Mouse (Mus musculus) myocyte (in vitro differentiated cells): ENCODE data around the gene Six2. TPM values are rescaled to one million over a fixed set of nuclear protein-coding genes. Genes with fewer than 3 reads are reported as not detected.

Experiments
- H3K27me3 ChIP-seq: one replicate; pipeline ENCODE4 v1.6.1; 2011; ENCODE audit not compliant: control insufficient read depth, insufficient read depth, insufficient read length
- H3K36me3 ChIP-seq: one replicate; pipeline ENCODE4 v1.6.1; 2011; ENCODE audit not compliant: control insufficient read depth, insufficient read depth
- H3K4me2 ChIP-seq: one replicate; pipeline ENCODE4 v1.6.1; 2011; ENCODE audit warnings: low read depth, control low read depth
- H3K4me3 ChIP-seq: one replicate; pipeline ENCODE4 v1.5.1; 2011; ENCODE audit warnings: mild to moderate bottlenecking, control low read depth, moderate library complexity
- H3K79me2 ChIP-seq: one replicate; pipeline ENCODE4 v1.6.1; 2011; ENCODE audit not compliant: control insufficient read depth, insufficient read depth
- H3ac ChIP-seq: one replicate; pipeline ENCODE4 v1.6.1; 2011; ENCODE audit not compliant: control insufficient read depth, insufficient read length
- CEBPB ChIP-seq: IDR thresholded peaks from 2 replicates; pipeline ENCODE4 v1.6.1; 2011; ENCODE audit warnings: mild to moderate bottlenecking, moderate library complexity; ENCODE audit not compliant: poor library complexity, insufficient read depth, severe bottlenecking
- E2F4 ChIP-seq: IDR thresholded peaks from one replicate; pipeline ENCODE4 v1.6.1; 2011; ENCODE audit warnings: mild to moderate bottlenecking, control low read depth, moderate library complexity; ENCODE audit not compliant: insufficient read depth
- MAX ChIP-seq: IDR thresholded peaks from one replicate; pipeline ENCODE4 v1.6.1; 2011; ENCODE audit warnings: low read depth, mild to moderate bottlenecking, control low read depth
- MYOD1 ChIP-seq, 3 experiments: IDR thresholded peaks; one replicate each; pipeline ENCODE4 v1.6.1; 2011; ENCODE audit warnings: control low read depth in 2 of 3, low read depth in 2 of 3, mild to moderate bottlenecking in 2 of 3, moderate library complexity in 1 of 3; ENCODE audit not compliant: insufficient read length in 2 of 3, control insufficient read depth in 1 of 3
- MYOG ChIP-seq, 3 experiments: IDR thresholded peaks; one replicate each; pipeline ENCODE4 v1.6.1; 2011; ENCODE audit warnings: control low read depth in 2 of 3, low read depth in 2 of 3, mild to moderate bottlenecking in 2 of 3; ENCODE audit not compliant: insufficient read length in 2 of 3, control insufficient read depth in 1 of 3, insufficient read depth in 1 of 3
- POLR2A ChIP-seq: IDR thresholded peaks from one replicate; pipeline ENCODE4 v1.6.1; 2011; ENCODE audit warnings: low read depth, mild to moderate bottlenecking, control low read depth, moderate library complexity; ENCODE audit not compliant: insufficient read length
- POLR2AphosphoS2 ChIP-seq: IDR thresholded peaks from one replicate; pipeline ENCODE4 v1.6.1; 2011; ENCODE audit warnings: low read depth, control low read depth; ENCODE audit not compliant: insufficient read length
- REST ChIP-seq: IDR thresholded peaks from one replicate; pipeline ENCODE4 v1.6.1; 2011; ENCODE audit warnings: mild to moderate bottlenecking, control low read depth, moderate library complexity; ENCODE audit not compliant: insufficient read depth, insufficient read length
- SRF ChIP-seq: IDR thresholded peaks from one replicate; pipeline ENCODE4 v1.6.1; 2011; ENCODE audit warnings: low read depth; ENCODE audit not compliant: control insufficient read depth, insufficient read length
- TCF12 ChIP-seq: IDR thresholded peaks from one replicate; pipeline ENCODE4 v1.6.1; 2011; ENCODE audit warnings: mild to moderate bottlenecking, control low read depth; ENCODE audit not compliant: poor library complexity, insufficient read depth, severe bottlenecking
- TCF3 ChIP-seq: IDR thresholded peaks from one replicate; pipeline ENCODE4 v1.6.1; 2011; ENCODE audit warnings: low read depth, control low read depth; ENCODE audit not compliant: insufficient read length
- USF1 ChIP-seq: IDR thresholded peaks from one replicate; pipeline ENCODE4 v1.6.1; 2011; ENCODE audit warnings: low read depth, mild to moderate bottlenecking, control low read depth, moderate library complexity
- polyA plus RNA-seq: library from polyadenylated mRNA; unstranded; fragments of >200 nt; fragmentation: generic; extraction: Trizol; gene quantifications from one replicate; pipeline ENCODE4 v1.2.1, GENCODE M21; 2012; ENCODE audit warnings: missing spikeins

The Six2 gene
- polyA plus RNA-seq, 1 experiment = not detected

DNA sequence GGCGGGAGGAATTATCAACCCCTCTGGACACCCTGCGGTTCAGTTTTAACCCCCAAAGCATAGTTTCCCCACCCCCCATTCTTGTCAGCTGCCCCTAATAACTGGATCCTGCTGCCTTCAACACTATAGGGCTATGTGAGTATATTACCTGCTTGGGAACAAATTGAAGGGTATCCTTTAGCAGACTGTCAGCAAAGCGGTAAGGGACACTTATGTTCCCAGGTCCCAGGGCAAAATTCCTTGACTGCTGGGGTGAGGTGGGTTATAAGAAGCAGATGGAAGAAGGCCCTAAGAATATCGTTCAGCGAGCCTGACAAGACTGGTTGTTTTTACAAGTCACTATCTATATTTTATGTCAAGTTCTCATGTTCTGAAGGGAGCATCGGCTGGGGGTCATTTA lies 6.3 kb downstream of the Six2 start:
- TF ChIP-seq TCF3 (no peak), TCF12 (no peak), MAX (no peak), MYOD1 (IDR thresholded peaks at IDR 0.05; ENCODE audit: control insufficient read depth in 1 of 3, insufficient read length in 2 of 3, low read depth in 2 of 3) (no peak), POLR2A (no peak), MYOG (IDR thresholded peaks at IDR 0.05; ENCODE audit: control insufficient read depth in 1 of 3, insufficient read depth in 1 of 3, insufficient read length in 2 of 3, low read depth in 2 of 3) (no peak), SRF (no peak), USF1 (no peak)
- no peak overlapping the region for H3K4me2 ChIP-seq
- no peaks in the 10 kb centered on the region for H3K27me3 ChIP-seq
- no peaks in the 10 kb centered on the region for H3K79me2 ChIP-seq
- no peaks in the 10 kb centered on the region for H3K36me3 ChIP-seq
- no peak overlapping the region for H3ac ChIP-seq
- H3K4me3 ChIP-seq = no peak overlapping the region

DNA sequence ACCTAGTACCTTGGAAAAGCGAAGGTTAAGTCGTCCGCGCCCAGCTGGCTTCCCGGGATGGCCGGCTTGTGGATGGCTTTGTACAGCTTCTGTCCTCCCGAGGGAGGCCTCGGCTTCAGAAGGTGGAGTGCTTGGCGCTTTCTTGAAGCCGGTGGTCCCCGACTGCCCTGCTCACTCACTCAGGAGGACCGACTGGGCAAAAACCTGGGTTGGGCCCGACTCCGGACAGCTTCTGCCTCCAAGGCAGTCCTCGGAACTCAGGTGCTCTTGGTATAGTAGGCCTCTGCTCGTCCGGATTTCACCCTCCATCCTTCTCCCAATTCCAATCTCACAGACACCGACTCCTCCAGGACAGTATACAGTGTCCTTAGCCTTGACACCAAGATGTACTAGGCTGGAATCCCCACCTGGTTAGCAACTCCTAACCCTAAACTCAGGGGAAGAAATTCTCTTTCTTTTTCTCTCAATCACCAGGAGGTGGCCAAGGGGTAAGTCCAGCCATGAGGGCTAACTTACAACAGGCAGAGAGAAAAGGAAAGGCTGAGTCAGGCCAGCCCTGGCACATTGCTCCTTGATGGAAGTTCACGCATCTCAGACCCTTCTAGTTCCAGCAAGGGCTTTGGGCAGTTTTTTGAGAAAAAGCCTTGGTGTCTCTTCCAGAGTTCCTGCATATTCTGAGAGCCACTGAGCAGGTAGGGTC lies 7.1 kb downstream of the Six2 start:
- H3K4me3 ChIP-seq = no peak overlapping the region
- no peaks in the 10 kb centered on the region for H3K36me3 ChIP-seq
- H3ac ChIP-seq = no peak overlapping the region
- H3K4me2 ChIP-seq = no peak overlapping the region
- TF ChIP-seq TCF12 (no peak), REST (no peak), E2F4 (no peak), MAX (no peak), USF1 (no peak), POLR2A (no peak), CEBPB (no peak), POLR2AphosphoS2 (no peak), MYOG (IDR thresholded peaks at IDR 0.05; ENCODE audit: control insufficient read depth in 1 of 3, insufficient read depth in 1 of 3, insufficient read length in 2 of 3, low read depth in 2 of 3) (no peak), SRF (no peak), MYOD1 (IDR thresholded peaks at IDR 0.05; ENCODE audit: control insufficient read depth in 1 of 3, insufficient read length in 2 of 3, low read depth in 2 of 3) (no peak), TCF3 (no peak)
- H3K79me2 ChIP-seq = no peaks in the 10 kb centered on the region
- no peaks in the 10 kb centered on the region for H3K27me3 ChIP-seq

DNA sequence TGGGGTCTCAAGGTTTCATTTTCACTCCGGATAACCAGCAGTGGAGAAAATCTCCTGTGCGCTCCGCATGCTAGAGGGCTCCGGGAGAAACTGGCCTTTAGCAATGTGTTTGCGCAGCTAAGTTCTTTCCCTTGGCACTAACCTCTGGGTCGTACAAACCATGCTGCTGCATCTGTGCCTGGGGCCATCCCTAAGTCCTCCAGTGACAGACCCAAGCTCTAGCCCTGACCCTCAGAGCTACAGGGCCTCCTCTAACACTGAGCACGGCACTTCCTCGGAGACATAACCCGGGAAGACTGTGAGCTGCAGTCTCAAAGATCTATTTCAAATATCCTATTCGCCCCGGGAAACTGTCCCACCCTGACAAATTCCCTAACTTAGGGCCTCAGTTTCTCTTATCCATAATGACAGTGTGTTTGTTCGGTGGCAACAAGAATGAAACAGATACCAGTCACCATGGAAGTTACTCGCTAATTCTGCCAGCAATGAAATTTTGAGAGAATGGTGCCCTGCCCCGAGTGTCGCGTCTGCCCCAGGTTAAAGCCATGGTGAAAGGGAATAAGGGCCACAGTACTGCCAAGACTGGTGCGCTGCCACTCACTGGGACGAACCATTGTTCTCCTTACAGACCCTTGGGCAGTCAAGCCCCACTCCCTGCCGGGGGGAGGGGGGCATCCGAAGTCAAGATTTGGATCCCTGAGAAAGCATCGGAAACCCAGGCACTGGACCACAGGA lies 7.8 kb downstream of the Six2 start:
- H3K79me2 ChIP-seq = no peaks in the 10 kb centered on the region
- H3ac ChIP-seq = no peak overlapping the region
- no peak for TF ChIP-seq USF1
- no peak for TF ChIP-seq MYOG (IDR thresholded peaks at IDR 0.05; ENCODE audit: control insufficient read depth in 1 of 3, insufficient read depth in 1 of 3, insufficient read length in 2 of 3, low read depth in 2 of 3)
- no peak for TF ChIP-seq E2F4
- TF ChIP-seq SRF = no peak
- no peak for TF ChIP-seq REST
- no peak for TF ChIP-seq POLR2AphosphoS2
- no peak for TF ChIP-seq TCF3
- TF ChIP-seq MYOD1 (IDR thresholded peaks at IDR 0.05; ENCODE audit: control insufficient read depth in 1 of 3, insufficient read length in 2 of 3, low read depth in 2 of 3) = no peak
- TF ChIP-seq POLR2A = no peak
- TF ChIP-seq TCF12 = no peak
- no peak for TF ChIP-seq MAX
- H3K27me3 ChIP-seq = no peaks in the 10 kb centered on the region
- H3K4me3 ChIP-seq = no peak overlapping the region
- no peaks in the 10 kb centered on the region for H3K36me3 ChIP-seq
- H3K4me2 ChIP-seq = no peak overlapping the region

DNA sequence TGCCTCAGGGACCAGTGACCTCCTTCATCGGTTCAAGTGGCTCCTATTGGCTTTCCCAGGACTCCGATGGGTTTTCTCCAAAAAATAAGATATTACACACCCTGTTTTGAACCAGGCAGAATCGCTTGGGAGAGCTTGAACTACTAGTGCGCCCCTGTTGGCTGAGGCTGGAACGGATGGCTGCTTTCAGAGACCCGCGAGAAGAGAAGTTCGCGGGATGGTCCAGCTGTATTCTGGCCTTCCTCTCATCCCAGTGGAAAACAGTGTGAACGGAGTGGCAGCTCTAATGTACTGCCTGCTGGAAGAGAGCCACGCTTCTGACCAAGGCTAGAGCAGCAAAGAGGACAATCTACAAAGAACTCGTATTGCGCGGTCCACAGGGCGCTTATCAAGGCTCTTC lies 8.4 kb downstream of the Six2 start:
- H3ac ChIP-seq = no peak overlapping the region
- no peak overlapping the region for H3K4me2 ChIP-seq
- H3K27me3 ChIP-seq = no peaks in the 10 kb centered on the region
- no peak overlapping the region for H3K4me3 ChIP-seq
- TF ChIP-seq POLR2A (no peak), MYOD1 (IDR thresholded peaks at IDR 0.05; ENCODE audit: control insufficient read depth in 1 of 3, insufficient read length in 2 of 3, low read depth in 2 of 3) (no peak), MAX (no peak), USF1 (no peak), MYOG (IDR thresholded peaks at IDR 0.05; ENCODE audit: control insufficient read depth in 1 of 3, insufficient read depth in 1 of 3, insufficient read length in 2 of 3, low read depth in 2 of 3) (no peak), SRF (no peak), REST (no peak), TCF3 (no peak), E2F4 (no peak), TCF12 (no peak), CEBPB (no peak)
- H3K36me3 ChIP-seq = no peaks in the 10 kb centered on the region
- no peaks in the 10 kb centered on the region for H3K79me2 ChIP-seq
